Mouse (Mus musculus) stomach, postnatal 0 days (tissue): Measurements from ENCODE around the gene Ttll8.

Experiments used
- CTCF ChIP-seq: IDR thresholded peaks from 2 replicates; pipeline ENCODE4 v1.5.1; 2016; ENCODE audit warnings: antibody characterized with exemption, low read depth, mild to moderate bottlenecking, moderate library complexity
- EP300 ChIP-seq: optimal IDR thresholded peaks from 2 replicates; pipeline ENCODE3; 2016; ENCODE audit warnings: antibody characterized with exemption

DNA sequence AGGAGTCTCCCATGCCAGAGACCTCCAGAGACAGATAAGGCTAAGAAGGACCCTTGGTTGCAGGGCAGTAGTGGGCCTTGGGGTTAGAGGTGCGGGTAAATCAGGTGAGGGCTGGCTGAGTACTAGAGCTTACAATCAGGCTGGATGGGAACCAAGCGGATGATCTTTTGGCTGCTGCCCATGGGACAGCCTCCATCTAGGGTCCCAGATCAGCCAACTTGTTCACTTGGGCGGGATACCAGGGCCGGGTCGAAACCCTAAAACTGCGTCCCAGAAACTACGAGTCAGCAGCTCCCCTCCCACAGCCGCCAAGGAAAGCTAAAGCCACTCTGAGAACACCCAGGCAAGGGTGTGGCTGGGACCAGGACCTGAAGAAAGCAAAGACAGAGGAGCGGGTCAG lies 101.1 kb downstream of the Ttll8 start:
- no peak for TF ChIP-seq CTCF
- TF ChIP-seq EP300: no peak
